Mouse (Mus musculus) A20 (cell line): ENCODE measurements around the gene Zfp597.
"Not testable (repeated sequence)": the region's sequence is repeated elsewhere in the genome, so short reads cannot be mapped to it uniquely, and the experiment has no call there.

Experiments used
- DNase-seq: peaks from one replicate; pipeline ENCODE4 v3.0.0-alpha.2; 2011; ENCODE audit warnings: low read depth, low spot score

Zfp597 gene

DNA sequence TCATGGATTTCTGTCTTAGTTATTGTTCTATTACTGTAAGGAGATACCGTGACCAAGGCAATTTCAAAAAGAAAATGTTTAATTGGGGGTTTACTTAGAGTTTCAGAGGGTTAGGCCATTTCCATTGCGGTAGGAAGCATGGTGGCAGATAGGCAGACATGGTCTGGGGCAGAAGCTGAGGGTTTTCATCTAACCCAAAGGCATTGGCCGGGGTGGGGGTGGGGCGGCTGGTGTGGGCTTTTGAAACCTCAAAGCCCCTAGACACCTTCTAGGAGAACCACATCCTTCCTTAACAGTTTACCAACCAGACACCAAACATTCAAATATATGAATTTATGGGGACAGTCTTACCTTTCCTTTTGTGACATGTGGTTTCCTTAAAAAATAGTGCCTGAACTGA is 25.1 kb downstream of the Zfp597 start:
- DNase-seq, result no peak

DNA sequence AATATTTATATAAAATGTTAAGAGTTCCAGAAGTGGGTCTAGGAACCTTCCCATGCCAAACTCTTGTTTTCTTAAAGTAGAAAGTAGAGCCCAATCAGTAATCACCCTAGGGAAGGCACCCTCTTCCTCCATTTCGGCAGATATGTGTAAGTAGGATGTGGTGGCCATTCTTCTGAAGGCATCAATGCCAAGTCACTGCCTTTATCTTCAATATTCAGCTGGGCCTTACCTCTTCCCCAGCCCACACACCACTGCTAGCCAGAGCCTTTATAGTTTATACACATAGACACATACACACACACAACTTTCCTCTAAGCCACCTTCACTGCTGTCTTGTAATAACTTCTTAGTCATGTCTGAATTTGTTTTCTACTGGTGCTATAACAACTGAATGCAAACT is 28.6 kb downstream of the Zfp597 start:
- DNase-seq, result no peak

DNA sequence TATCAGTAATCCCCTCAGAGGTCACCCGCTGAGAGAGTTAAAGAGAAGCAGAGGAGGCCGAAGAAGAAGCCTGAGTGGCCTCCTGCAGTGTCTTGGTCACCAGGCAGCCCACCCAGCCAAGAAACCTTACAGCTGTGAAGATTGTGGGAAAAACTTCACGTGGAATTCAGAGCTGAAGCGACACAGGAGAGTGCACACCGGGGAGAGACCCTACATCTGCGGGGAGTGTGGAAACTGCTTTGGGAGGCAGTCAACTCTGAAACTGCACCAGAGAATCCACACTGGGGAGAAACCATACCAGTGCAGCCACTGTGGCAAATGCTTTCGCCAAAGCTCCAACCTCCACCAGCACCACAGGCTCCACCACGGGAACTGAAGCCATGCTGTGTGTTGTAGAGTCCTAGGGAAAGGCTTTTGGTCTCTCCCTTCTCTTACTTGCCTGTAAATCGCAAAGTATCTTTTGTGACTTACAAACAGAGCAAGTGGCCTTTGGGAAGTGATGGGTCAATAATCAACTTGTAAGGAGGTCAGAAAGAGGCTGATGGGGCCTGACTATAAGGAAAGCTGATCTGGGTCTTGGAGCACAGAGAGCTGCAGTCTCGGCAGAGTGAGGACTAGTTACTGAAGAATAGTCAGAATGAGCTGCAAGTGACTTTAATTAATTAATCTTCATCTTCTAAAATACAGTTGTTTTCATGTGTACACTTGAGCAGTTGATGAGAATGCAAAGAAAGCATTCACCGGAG is 29.8 kb downstream of the Zfp597 start:
- DNase-seq, result no peak

- DNase-seq, result no peak
Measured at GRCm38 (mm10) chr16:3852586-3852985, 31.8 kb downstream of the Zfp597 start.

- not testable (repeated sequence) for DNase-seq
Measured at GRCm38 (mm10) chr16:3851301-3851700, 33.1 kb downstream of the Zfp597 start.

DNA sequence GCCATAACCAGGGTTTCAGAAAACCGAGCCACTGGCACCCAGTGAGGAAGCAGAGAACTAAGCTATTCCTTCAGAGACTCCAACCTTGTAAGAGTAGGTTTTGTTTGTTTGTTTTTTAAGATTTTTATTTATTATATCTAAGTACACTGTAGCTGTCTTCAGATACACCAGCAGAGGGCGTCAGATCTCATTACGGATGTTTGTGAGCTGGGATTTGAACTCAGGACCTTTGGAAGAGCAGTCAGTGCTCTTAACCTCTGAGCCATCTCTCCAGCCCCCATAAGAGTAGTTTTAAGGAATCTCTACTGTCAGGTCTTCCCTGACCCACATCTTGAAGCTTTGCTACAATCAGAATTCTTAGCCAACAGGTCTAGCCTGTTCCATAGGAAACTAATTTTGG is 35.9 kb downstream of the Zfp597 start:
- DNase-seq, result no peak

- DNase-seq, result no peak
Measured at GRCm38 (mm10) chr16:3847871-3848270, 36.5 kb downstream of the Zfp597 start.

- DNase-seq, result peak; percentile 95
Measured at GRCm38 (mm10) chr16:3846711-3847518, 37.4 kb downstream of the Zfp597 start, which contains the start of gene Zfp174. TSS of gene Zfp174 (plus strand) at chr16:3847268.

- no peak for DNase-seq
Measured at GRCm38 (mm10) chr16:3843796-3844195, 40.6 kb downstream of the Zfp597 start.

GRCm38 (mm10) chr16:3842989-3843388 is 41.4 kb downstream of the Zfp597 start:
- DNase-seq, result no peak

DNA sequence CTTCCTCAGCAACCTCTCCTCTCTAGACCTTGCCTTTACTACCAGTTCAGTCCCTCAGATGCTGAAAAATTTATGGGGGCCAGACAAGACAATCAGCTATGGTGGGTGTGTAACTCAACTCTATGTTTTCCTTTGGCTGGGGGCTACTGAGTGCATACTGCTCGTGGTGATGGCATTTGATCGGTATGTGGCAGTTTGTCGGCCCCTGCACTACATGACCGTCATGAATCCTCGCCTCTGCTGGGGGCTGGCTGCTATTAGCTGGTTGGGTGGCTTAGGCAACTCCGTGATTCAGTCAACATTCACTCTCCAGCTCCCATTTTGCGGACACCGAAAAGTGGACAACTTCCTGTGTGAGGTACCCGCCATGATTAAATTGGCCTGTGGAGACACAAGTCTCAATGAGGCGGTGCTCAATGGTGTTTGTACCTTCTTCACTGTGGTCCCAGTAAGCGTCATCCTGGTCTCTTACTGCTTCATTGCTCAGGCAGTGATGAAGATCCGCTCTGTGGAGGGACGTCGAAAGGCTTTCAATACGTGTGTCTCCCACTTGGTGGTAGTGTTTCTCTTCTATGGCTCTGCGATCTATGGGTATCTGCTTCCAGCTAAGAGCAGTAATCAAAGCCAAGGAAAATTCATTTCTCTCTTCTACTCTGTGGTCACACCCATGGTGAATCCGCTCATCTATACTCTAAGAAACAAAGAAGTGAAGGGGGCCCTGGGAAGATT is 45.0 kb downstream of the Zfp597 start:
- DNase-seq, result no peak

- no peak for DNase-seq
Measured at GRCm38 (mm10) chr16:3835461-3835860, 48.9 kb downstream of the Zfp597 start.

- DNase-seq, result peak; percentile 45
Measured at GRCm38 (mm10) chr16:3830588-3831109, 53.7 kb downstream of the Zfp597 start, which contains the start of gene Olfr15. TSS of gene Olfr15 (plus strand) at chr16:3830878.

GRCm38 (mm10) chr16:3829727-3830126 is 54.6 kb downstream of the Zfp597 start:
- DNase-seq, result peak; percentile 37

GRCm38 (mm10) chr16:3828021-3828420 is 56.3 kb downstream of the Zfp597 start:
- DNase-seq, result no peak

DNA sequence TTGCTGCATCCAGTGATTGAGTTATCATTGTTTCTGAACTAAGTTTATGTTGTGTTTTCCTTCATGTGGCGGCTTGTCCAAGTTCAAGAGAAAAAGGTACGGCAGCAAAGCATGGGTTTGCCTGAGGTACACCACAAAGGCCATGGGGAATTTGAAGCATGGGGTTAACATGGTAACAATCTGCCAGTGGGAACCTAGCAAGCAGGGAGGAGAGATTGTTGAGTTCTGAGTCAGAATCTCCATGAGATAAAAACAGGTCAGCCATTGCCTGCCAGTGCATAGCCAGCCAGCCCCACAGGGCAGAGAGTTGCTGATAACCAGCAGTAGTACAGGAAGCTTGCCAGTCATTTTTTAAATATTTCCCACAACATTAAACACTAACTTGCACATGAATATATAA is 64.2 kb downstream of the Zfp597 start:
- no peak for DNase-seq

DNA sequence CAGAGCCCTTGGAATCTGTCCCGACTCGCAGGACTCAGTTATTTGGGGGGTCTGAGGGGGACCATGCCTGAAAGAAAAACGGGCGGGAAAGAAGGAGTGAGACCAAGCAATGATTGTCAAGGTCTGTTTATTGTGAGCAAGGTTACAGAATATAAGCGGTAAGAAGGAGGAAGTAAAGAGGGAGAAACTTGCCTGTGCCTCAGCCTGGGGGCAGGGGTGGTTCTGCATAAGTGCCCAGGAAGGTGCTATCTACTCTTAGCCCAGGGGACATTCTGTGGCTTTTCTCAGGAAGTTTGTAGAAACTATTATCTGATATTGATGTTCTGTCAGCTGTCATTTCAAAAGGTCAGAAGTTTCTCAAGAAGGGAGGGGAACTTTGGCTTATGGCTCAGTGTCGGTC is 69.7 kb downstream of the Zfp597 start:
- peak; percentile 81 for DNase-seq
